Mouse (Mus musculus): Measurements from ENCODE around the gene Tmem108.
"Not testable (repeated sequence)": the region's sequence is repeated elsewhere in the genome, so short reads cannot be mapped to it uniquely, and the experiment has no call there.

Tmem108 gene

DNA sequence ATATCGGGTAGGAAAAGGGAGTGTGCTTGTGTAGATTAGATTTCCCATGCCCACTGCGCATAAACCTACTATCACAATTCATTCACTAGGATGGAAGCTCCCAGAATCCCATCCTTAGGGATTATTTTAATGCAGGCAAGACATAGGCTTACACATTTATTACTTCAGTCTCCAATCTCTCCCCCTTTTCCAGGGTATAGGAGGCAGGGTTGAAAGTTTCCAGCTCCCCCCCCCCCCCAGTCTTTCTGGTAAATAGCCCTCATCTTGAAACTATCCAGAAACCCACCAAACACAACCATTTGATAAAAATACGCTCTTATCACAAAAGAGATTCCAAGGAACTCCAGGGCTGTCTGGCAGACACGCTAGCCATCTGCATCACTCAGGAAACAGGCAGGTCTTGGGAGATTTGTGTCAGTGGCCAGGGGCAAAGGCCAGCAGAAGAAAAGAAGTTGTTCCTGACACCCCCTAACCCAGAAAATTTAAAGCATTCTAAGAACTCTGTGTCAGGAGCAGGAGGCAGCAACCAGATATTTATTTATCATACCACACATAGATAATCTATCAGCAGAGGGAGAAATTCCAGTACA is 79.8 kb downstream of the Tmem108 start:
- no peak for DNase-seq (ENCODE audit: low spot score in 2 of 2)

DNA sequence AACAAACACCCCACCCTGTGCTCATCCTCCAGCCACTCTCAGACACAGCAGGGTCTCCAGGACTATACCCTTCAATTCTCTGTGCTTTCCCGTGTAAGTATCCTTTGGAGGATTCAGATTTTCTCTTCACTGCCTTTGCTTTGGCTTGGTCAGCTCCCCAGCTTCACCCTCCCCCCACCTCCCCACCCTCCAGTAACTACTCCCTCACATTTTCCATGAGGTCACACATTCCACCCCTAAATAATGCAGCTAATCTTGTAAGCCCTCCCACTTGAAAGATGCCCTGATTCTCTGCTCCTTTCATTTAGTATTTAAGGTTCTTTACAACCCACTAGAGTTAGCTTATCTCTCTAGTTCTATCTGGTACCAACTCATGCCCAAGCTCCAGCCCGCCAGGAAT is 82.4 kb downstream of the Tmem108 start:
- DNase-seq (ENCODE audit: low spot score in 2 of 2): no peak

DNA sequence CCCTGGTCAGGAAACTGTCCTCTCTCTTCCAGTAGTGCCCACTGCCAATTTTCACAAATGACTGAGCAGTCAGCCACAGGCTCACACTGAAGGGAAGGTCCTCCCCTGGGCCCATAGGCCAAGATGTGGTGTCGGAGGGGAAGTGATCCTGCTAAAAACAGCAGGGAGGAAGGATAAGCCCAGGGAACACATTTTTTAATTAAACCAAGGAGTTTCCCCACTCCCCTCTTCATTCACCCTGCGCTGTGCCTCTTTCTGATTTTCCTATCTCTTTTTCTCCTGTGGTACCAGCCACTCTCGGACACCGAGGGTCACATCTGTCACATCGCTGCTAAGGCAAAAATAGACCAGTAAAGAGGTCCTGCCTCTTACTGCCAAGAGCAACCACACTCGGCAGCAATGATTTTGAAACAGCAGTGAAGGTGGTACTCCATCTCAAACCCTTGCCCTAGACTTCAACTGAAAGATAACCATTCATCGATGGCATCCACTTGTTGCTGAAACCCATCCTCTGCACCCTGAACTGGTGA is 83.0 kb downstream of the Tmem108 start:
- no peak for DNase-seq (ENCODE audit: low spot score in 2 of 2)

DNA sequence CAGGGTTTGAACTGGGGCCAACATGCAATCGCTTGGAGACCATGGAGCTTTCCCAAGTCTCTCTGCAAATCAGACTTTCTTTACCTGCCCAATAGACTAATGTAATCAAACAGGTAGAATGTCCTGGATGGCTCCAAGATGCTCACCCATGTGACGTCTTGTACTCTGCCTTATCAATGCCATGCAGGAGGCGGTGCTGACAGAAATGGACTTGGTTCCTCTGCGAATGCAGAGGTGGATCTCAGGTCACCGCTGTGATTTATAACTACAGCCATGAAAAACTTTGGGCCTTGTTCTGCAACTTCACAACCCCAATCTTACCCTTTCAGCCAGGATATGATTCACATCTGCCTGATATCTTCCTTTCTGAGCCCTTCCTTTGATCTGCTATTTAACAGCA is 83.8 kb downstream of the Tmem108 start:
- DNase-seq (ENCODE audit: low spot score in 2 of 2): no peak

DNA sequence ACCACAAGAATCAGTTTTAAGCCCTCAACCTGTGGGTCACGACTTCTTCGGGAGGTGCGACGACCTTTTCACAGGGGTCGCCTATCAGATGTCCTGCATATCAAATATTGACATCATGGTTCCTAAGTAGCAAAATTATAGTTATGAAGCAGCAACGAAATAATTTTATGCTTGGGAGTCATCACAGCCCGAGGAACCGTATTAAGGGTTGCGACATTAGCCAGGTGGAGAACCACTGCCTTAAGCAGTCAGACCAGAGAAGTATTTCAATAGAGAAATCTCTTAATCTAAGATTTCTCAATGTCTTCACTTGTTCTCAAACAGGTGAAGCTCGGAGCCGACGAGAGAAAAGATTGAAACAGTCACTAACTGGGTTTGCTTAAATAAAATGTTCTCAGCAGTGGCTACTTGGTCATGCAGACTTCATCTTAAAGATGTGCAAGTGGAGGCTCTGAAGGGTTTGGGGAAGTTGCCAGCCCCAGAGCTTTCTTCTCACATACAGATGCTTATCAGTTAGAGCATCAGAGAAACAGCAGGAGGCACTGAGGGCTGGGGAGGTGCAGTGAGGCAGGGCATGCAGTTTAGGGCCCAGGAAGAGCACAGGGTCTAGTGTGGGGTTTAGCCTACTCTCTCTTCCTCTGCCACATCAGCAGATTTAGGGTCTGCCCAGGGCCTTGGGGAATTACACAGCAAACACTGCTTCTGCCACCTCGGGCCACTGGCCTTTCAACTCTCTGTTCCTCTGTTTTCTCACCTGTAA is 85.7 kb downstream of the Tmem108 start:
- peak; percentile 14 to 26 for DNase-seq (ENCODE audit: low spot score in 2 of 2)

DNA sequence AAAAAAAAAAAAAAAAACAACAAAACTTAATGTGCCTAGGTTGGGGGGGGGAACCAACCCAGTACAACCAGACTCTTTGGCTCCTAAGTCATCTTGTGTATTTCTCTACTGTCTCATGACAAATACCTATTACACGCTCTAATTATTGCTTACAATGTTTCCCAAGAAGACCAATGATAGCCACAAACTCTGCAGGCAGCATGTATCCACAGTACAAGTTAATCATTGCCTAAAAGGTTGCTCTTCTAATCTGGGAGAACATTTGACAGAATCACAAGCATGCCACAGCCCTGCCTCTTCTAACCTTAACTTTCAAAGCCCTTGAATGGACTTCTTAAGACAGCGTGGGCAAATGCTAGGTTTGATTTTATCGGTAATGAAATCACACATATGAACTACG is 88.8 kb downstream of the Tmem108 start:
- no peak for DNase-seq (ENCODE audit: low spot score in 2 of 2)

DNA sequence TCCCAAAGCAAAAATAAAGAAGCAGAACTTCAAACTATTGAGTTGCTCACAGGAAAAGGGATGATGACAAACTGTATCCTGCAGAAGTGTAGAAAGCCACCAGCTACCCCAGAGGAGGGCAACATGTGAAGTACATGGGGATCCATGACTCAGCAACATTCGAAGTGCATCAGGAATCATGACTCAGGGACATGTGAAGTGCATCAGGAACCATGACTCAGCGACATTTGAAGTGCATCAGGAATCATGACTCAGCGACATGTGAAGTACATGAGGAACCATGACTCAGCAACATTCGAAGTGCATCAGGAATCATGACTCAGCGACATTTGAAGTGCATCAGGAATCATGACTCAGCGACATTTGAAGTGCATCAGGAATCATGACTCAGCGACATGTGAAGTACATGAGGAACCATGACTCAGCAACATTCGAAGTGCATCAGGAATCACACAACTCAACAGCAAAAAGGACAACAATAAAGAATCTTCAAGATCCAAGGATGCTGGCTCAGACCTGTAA is 91.0 kb downstream of the Tmem108 start:
- DNase-seq (ENCODE audit: low spot score in 2 of 2): not testable (repeated sequence)

DNA sequence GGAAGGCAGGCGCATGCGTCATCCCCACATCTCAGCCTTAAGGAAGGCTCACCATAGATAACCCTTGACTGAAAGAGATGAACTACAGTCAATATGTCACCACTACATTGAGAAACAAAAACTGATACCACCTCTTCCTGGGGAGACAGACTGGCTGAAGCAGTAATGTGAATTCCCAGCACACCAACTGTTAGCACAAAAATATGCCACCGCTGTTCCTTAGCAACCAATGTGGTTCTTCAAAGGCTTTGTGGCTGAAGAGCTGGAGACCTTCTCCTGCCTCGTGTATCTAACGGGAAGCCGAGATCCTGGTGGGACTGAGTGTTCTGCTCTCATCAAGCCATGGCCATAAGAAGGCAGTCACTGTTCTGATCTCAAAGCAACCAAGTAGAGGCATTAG is 92.8 kb downstream of the Tmem108 start:
- no peak for DNase-seq (ENCODE audit: low spot score in 2 of 2)

DNA sequence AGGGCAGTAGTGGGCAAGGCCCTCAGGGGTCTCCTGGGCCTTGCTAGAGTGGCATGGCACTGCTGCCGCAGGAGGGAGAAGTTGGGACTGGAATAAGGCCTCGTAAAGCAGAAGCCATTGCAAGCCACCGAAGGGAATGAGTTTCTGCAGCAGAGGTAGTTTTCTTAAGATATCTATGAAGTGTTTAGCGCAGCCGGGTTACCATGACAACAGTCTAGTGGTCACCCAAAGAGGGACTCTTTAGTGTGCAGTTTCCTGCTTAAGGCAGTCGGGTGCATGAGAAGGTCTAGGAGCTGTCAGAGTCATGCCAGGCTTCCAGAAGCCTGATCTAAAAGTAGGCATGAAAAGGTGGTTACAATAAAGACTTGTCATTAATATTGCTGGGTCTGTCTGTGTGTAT is 95.8 kb downstream of the Tmem108 start:
- DNase-seq (ENCODE audit: low spot score in 2 of 2): no peak

DNA sequence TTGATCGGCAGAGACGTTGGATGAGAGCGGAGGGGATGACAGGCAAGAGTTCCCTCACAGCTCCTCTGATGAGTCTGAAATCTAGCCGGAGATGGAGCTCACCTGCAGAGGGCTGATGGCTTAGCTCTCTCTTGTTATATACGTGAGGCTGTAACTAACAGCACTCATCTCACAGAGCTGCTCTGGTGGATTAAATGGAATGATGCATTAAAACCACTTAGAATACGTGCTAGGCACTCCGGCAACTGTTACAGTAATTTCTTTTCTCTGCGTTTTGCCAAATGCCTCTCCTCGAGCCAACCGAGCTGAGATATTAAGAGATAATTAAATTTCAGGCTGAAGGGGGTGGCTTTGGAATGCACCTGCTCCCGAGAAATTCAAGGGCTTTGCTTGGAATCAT is 97.5 kb downstream of the Tmem108 start:
- no peak for DNase-seq (ENCODE audit: low spot score in 2 of 2)

DNA sequence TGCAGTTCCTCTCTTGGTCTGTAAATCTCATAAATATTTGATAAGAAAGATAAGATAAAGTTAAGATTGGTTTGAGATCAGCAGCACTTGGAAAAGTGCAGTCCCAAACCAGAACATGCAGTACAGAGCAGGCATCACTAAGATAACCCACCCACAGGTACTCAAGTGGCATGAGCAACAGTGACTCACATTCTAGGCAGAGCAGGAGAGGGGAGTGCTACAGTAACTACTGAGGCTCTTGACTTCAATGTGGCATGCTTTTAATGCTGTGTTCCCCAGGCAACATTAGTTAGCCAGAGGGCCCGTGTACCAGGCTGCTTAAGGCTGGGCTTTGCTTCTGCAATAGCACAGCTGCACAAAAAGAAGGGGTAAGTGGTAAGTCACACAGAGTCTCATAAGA is 99.8 kb downstream of the Tmem108 start:
- DNase-seq (ENCODE audit: low spot score in 2 of 2): no peak

DNA sequence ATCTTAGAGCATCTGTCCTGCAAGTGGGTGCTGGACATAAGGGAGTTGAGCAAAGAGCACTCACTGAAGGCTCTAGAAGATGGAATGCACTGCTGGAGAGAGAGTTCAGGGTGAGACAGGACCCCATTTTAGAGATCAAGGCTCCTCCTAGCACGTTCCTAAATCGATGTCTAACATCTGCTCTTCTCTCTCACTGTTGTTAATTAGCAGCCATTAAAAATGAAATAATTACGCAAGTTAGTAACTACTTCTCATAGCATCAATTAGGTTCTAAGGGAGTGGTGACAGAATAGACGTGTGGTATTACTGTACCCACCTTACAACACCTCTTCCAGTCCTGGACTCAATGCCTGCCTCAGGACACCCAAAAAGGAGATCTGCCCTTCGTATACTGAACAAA is 103.7 kb downstream of the Tmem108 start:
- DNase-seq (ENCODE audit: low spot score in 2 of 2): no peak

DNA sequence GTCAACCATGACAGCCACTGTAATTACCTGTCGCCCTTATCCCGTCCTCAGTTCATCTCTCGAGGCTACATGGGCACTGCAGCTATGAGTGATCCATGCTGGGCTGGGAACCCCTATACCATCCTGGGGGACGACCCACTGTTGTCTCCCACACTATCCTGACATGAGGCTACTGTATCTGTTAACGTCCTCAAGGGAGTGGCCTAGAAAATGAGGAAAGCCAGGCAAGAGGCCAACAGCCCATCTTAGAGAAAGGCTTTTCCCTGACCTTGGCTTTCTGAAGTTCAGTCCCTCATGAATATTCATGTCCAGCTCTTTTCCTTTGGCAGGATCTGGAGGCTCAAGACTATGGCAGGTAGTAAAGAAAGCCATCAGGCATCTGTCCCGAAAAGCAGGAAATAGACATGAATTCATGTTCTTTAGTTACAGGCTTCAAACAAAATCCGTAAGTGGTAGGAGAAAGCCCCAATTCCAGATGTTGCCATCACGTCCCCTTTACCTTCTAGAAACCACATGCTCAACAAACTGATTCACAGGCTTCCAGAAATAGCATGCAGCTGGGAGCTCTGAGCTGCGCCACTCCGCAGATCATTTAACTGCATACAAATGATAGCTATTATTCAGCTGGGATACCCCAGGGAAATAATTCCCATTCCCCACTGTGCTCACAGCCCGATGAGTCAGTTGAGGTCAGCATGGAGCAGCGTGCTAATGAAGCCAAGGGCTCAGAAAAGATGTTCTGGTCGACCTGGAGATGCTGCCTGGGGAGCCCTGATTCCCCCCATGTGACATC is 104.3 kb downstream of the Tmem108 start:
- no peak for DNase-seq (ENCODE audit: low spot score in 2 of 2)

DNA sequence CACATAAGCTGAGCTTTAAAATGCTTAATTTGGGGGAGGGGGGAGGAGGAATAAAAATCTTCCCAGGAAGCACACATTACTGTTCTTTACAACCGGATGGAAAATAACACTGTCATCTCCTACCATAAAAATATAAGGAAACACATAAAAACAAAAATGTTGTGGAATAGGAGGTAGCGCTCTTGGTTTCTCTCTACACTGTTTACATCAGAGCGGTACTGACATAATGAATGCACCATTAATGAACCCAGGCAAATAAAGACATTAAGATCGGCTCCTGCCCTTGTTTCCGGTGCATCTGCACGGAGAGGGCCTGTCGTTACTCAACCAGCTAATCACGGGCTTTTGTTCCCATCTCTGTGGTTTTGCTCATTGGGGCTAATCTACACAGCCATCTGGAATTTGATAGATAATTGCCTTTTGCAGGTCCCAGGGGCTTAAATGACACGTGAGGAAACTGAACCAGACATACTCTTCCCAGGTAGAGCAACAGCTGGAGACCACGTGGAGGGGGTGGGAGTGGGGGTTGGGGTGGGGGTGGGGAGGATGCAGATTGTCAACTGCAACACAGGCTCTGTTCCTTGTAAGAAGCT is 107.5 kb downstream of the Tmem108 start:
- no peak for DNase-seq (ENCODE audit: low spot score in 2 of 2)

DNA sequence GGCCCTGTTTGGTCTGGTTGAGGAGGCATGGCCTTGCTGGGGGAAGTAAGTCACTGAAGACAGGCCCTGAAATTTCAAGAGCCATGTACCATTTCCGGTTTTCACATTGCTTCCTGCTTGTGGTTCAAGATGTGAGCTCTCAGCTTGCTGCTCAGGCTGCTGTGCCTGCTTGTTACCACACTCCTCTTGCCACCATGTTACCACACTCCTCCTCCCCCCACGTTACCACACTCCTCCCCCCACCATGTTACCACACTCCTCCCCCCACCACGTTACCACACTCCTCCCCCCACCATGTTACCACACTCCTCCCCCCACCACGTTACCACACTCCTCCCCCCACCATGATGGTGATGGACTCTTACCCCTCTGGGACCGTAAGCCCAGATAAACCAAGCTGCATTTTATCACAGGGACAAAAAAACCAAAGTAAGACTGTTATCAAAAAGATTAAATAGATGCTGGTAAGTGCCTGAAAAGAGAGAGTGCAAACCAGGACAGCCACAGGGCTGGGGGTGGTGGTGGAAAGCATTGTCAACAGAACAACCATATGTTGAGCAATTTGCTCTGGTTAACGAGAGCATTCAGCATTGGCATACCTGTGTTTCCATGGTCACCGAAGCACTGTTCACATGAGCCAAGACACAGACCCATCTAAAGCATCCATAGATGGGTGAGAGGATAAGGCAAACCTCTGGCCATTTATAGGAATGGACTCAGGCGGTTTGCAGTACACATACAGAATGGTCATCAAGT is 109.3 kb downstream of the Tmem108 start:
- DNase-seq (ENCODE audit: low spot score in 2 of 2): no peak

DNA sequence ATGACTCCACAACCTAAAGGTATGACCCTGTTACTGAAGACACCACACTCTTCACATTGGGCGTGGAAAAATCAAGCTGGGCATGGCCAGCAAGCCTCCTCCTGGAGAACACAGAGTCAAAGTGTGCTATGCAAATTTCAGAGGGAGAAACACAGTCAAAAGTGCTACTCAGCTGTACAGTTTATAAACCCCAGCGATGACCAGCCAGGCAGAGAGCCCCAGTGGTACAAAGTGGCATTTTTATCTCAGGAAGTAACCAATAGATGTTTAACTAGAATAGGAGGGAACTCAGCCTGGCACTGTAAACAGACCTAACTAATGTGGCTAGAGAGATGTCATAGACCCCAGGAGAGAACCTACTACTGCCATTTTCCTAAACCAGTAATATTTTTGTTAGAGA is 115.0 kb downstream of the Tmem108 start:
- no peak for DNase-seq (ENCODE audit: low spot score in 2 of 2)

DNA sequence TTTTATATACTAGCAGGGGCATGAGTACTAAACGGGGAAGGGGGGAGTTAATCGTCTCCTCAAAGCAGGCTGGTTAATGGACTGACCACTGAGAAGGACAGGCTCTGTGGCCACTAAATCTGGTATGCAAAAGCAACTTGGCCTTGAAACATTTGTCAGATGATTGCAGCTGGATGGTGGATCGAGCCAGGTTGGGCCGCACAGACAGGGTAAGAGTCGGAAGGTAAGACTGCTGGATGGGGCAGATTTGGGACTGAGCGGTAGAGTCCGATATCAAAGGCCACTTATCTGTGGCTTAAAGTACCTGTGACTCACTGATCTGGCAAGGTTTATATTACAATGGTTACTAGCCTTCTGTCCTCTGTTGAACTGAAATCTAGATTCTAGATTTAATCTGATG is 115.9 kb downstream of the Tmem108 start:
- no peak for DNase-seq (ENCODE audit: low spot score in 2 of 2)

DNA sequence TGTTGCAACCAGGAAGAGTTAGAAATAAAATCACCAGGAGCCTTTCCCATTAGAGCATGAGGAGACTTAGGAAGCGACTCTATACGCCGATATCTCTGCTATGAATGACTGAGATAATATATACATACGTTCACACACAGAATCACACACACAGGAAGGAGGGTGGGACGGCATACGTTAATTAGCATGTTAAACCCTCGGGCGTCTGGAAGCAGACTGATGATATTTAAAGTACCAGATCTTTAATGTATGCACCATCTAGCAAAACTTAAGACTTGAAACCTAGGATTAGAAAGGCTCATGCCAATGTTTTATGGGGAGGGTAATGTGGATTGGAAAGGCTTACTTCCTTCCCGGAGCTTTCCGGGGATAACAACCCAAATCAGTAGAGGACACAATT is 119.3 kb downstream of the Tmem108 start:
- no peak for DNase-seq (ENCODE audit: low spot score in 2 of 2)

DNA sequence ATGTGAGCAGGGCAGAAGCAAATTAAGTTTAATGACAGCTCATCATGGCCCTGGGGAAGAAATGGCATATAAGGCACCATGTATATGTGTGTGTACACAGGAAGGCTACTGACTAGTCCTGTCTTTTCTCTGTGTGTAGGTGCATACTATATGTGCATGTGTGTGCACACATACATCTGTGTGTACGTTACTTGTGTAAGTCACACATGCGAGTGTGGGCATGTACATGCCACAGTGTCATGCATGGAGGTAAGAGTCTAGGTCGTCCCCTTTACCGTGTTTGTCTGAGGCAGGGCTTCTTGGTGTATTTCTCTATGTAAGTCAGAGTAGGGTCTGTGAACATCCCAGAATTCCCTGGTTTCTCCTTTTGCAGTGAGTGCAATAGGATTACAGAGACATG is 120.3 kb downstream of the Tmem108 start:
- no peak for DNase-seq (ENCODE audit: low spot score in 2 of 2)

DNA sequence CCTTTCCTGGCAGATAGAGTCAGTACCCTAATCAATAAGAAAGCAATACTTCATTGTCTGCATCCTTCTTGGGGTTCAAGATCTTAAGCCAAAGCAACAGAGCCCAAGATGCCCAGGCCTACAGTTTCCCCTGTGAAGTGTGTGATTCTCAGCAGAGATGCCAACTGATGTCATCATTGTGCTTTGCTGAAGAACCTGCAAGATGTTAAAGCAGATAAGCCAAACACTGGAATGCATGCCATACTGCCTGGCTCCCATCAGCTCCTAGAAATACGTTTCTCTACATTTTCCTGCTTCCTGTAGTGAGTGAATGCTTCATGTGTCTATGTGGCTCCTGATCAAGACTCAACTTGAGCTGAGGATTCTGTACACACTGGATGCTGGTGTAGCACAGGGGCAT is 122.2 kb downstream of the Tmem108 start:
- no peak for DNase-seq (ENCODE audit: low spot score in 2 of 2)

DNA sequence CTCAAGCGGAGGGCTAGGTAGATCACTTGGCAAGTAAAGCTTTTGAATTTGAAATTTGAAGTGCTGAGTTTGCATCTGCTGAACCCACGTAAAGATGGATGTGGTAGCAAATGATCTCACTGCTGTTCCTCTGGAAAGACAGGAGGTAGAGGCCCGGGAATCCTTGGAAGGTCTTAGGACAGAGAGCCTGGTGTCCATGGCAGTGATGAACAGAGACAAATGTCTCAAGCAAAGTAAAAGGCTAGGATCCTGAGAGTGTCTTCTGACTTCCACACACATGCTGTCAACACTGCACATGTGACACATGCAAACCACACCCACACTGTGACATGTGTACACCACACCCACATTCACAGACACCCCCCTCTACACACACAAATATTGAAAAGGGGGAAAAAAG is 124.2 kb downstream of the Tmem108 start:
- DNase-seq (ENCODE audit: low spot score in 2 of 2): no peak
